Mouse (Mus musculus) stomach, embryonic 16.5 days (tissue): ENCODE measurements at regions not wholly inside any gene's neighbourhood (a gene's known extent, or its start where the extent isn't known, plus 50 kb on each side); places are given as distances from the start of the nearest gene placed in this dataset.
A peak's percentile ranks its signal among the peaks of the same experiment; 100 is the strongest.

ENCODE experiments used
- ATAC-seq: fragments of 200-750 bp; cut with Nextera tagmentation; 2 replicates; pipeline ENCODE4 v1.8.0; 2017; ENCODE audit warnings: moderate number of reproducible peaks, moderate TSS enrichment; ENCODE audit not compliant: insufficient read depth, low FRiP score
- H3K27ac ChIP-seq: fragments of 300-500 bp; sonication (generic); 2 replicates; pipeline ENCODE4 v1.5.1; 2014; ENCODE audit warnings: low read length
- H3K27me3 ChIP-seq: fragments of 300-500 bp; sonication (generic); 2 replicates; pipeline ENCODE4 v1.6.1; 2014; ENCODE audit warnings: low read length, control low read depth, mixed read lengths; ENCODE audit not compliant: control insufficient read depth, insufficient read depth
- H3K36me3 ChIP-seq: fragments of 300-500 bp; sonication (generic); 2 replicates; pipeline ENCODE4 v1.6.1; 2014; ENCODE audit warnings: low read length; ENCODE audit not compliant: control insufficient read depth, insufficient read depth
- H3K4me1 ChIP-seq: fragments of 300-500 bp; sonication (generic); 2 replicates; pipeline ENCODE4 v1.6.1; 2014; ENCODE audit warnings: low read length, control low read depth, mixed read lengths; ENCODE audit not compliant: control insufficient read depth, insufficient read depth
- H3K4me2 ChIP-seq: fragments of 300-500 bp; sonication (generic); 2 replicates; pipeline ENCODE4 v1.6.1; 2014; ENCODE audit warnings: low read depth, low read length, mixed read lengths
- H3K4me3 ChIP-seq: fragments of 300-500 bp; sonication (generic); replicated peaks from 2 replicates; pipeline ENCODE4 v1.5.1; 2014; ENCODE audit warnings: mild to moderate bottlenecking, low read length
- H3K9ac ChIP-seq: fragments of 300-500 bp; sonication (generic); 2 replicates; pipeline ENCODE4 v1.6.1; 2014; ENCODE audit warnings: low read length
- H3K9me3 ChIP-seq: fragments of 300-500 bp; sonication (generic); replicated peaks from 2 replicates; pipeline ENCODE4 v1.6.1; 2016; ENCODE audit warnings: low read length, control low read depth; ENCODE audit not compliant: control insufficient read depth
- WGBS: fragments of 180-500 bp; shearing (Covaris S2); extraction: QIAGEN DNeasy Blood & Tissue Kit; methylation state at CpG from one replicate; pipeline ENCODE4 v1.1.7; 2014; 5-methylcytosine and 5-hydroxymethylcytosine counted together

GRCm38 (mm10) chr1:137171451-137171850 lies 211.2 kb upstream of the Nr5a2 start:
- 42% methylated on average over 5 of the region's 5 CpGs for WGBS
- no peaks in the 10 kb centered on the region for H3K4me1 ChIP-seq
- no peak overlapping the region for H3K4me2 ChIP-seq
- no peak overlapping the region for H3K4me3 ChIP-seq
- no peaks in the 10 kb centered on the region for H3K27me3 ChIP-seq
- no peaks in the 10 kb centered on the region for H3K9me3 ChIP-seq
- no peaks in the 10 kb centered on the region for H3K36me3 ChIP-seq
- H3K27ac ChIP-seq: no peak overlapping the region
- no peak for ATAC-seq
- no peak overlapping the region for H3K9ac ChIP-seq

- 43% methylated on average over 3 of the region's 3 CpGs for WGBS
- H3K36me3 ChIP-seq: no peaks in the 10 kb centered on the region
- H3K27me3 ChIP-seq: no peaks in the 10 kb centered on the region
- H3K4me1 ChIP-seq: no peaks in the 10 kb centered on the region
- H3K4me3 ChIP-seq: no peak overlapping the region
- ATAC-seq: no peak
- no peak overlapping the region for H3K27ac ChIP-seq
- H3K9ac ChIP-seq: no peak overlapping the region
- H3K9me3 ChIP-seq: no peaks in the 10 kb centered on the region
- no peak overlapping the region for H3K4me2 ChIP-seq
These were observed 187.6 kb upstream of the Nr5a2 start for GRCm38 (mm10) chr1:137147891-137148290.

DNA sequence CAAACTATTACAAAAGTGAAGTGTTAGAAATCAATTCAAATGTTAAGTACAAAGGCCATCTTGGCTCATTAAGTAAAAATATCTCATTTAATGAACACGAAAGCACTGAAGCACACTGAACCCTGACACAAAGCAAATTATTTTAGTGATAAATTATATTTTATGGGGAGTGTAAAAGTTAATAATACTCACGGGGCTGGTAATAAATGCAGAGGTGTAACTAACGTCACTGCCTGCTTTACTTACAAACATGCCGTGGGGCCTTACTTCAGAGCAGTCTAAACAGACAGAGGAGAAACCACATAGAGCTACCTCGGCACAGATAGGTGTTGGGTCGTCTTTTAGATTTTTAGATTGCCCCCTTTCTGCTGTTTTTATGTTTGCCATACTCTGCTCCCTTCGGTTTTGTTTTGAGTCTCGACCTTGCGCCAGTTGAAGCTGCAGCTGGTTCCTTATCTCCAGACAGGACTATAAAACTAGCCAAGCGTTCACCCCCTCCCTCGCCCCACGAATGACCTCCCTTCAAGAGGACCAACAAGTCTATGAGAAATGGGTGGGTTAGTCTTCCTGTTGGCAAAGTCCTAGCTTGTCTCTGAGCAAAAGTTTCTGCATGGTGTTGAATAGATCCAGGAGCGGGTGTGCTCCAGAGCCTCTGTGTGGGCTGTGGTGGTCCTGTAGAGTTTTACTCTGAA lies 181.8 kb upstream of the Nr5a2 start:
- H3K4me2 ChIP-seq: no peak overlapping the region
- no peaks in the 10 kb centered on the region for H3K27me3 ChIP-seq
- H3K27ac ChIP-seq: no peak overlapping the region
- H3K4me1 ChIP-seq: peaks cover 5% of the 10 kb centered on the region; the same call in 1 of the 2 replicates
- H3K9ac ChIP-seq: no peak overlapping the region
- ATAC-seq: peak; percentile 21; the same call in 1 of the 2 replicates
- no peaks in the 10 kb centered on the region for H3K9me3 ChIP-seq
- no peak overlapping the region for H3K4me3 ChIP-seq
- WGBS: 33% methylated on average over 13 of the region's 13 CpGs
- no peaks in the 10 kb centered on the region for H3K36me3 ChIP-seq

DNA sequence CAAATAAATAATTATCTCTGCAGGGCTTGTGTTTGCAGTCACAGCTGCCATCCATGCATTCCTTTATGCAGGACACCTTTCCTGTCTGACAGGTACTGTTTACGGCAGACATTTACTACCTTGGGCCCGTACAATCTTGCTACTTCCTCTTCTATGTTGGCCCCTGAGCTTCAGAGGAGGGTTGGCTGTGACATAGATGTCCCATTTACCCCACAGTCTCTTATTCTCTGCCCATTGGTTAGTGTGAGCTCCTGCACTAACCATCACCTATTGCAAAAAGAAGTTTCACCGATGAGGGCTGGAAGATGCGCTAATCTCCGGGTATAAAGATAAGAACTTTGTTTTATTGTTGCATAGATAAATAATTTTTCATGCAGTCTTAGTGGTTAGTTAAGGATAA lies 181.1 kb upstream of the Nr5a2 start:
- no peak overlapping the region for H3K27ac ChIP-seq
- no peak for ATAC-seq
- no peaks in the 10 kb centered on the region for H3K36me3 ChIP-seq
- WGBS: 66% methylated on average over 5 of the region's 5 CpGs
- peaks cover 5% of the 10 kb centered on the region; the same call in 1 of the 2 replicates for H3K4me1 ChIP-seq
- no peak overlapping the region for H3K9ac ChIP-seq
- H3K9me3 ChIP-seq: no peaks in the 10 kb centered on the region
- H3K4me3 ChIP-seq: no peak overlapping the region
- H3K4me2 ChIP-seq: no peak overlapping the region
- no peaks in the 10 kb centered on the region for H3K27me3 ChIP-seq

DNA sequence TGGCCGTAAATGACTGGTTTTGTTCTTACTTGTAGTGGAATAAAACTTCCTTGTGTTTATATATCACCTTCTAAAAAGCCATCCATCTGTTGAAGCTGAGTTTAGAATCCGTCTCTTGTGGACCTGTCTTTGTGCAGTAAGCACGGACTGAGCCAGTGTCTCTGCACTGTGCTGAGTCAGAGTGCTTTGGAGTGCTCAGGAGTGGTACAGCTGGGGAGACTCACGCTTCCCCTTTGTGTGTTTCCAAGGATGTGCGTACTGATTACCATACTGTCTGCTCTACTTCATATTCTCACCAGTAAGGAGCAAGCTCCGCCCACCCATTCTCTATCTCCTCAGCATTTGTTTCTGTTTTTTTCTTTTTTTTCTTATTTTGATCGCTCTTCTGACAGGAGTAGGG lies 175.9 kb upstream of the Nr5a2 start:
- no peaks in the 10 kb centered on the region for H3K9me3 ChIP-seq
- H3K27me3 ChIP-seq: no peaks in the 10 kb centered on the region
- 59% methylated on average over 7 of the region's 7 CpGs for WGBS
- no peaks in the 10 kb centered on the region for H3K36me3 ChIP-seq
- no peak overlapping the region for H3K4me2 ChIP-seq
- ATAC-seq: no peak
- H3K9ac ChIP-seq: no peak overlapping the region
- no peak overlapping the region for H3K4me3 ChIP-seq
- H3K4me1 ChIP-seq: no peaks in the 10 kb centered on the region
- H3K27ac ChIP-seq: no peak overlapping the region

DNA sequence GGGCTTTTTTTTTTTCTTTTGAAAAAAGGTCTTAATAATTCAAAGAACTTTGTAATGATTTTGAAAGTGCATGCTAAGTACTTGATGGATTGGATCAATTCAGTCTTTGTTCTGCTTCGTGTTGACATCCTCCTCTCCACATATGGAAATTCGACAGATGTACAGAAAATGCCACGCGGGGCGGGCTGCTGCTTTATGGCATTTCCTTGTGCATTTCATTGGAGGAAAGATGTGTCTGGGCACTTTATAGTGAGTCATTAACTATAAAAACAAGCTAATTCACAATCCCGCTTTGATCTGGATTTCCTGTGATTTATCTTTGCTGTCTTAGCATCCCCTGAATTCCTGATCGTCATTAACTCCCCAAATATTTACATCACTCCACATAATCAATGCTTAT lies 173.5 kb upstream of the Nr5a2 start:
- Histone ChIP-seq H3K4me2 (no peak overlapping the region), H3K36me3 (no peaks in the 10 kb centered on the region), H3K4me3 (no peak overlapping the region), H3K27ac (no peak overlapping the region), H3K4me1 (no peaks in the 10 kb centered on the region), H3K9ac (no peak overlapping the region), H3K9me3 (no peaks in the 10 kb centered on the region), H3K27me3 (no peaks in the 10 kb centered on the region)
- no peak for ATAC-seq
- 31% methylated on average over 7 of the region's 7 CpGs for WGBS

DNA sequence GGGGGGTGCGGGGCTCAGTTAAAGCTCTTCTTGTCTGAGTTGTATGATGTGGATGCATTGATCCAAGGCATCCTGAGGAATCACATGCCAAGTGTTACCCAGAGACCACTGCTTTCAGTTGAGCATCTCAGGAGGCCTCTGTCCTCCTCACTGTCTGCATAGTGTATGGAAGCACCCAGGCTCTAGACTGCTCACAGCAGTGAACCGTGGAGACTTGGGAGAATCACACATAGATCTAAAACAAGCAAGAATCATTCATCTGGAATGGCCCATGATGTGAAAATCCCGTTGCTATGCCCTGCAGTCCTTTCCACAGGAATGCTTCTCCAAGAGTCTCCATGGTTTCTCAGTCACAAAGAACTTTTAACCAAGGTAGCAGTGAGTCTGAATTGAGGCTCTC lies 170.0 kb upstream of the Nr5a2 start:
- H3K27me3 ChIP-seq: no peaks in the 10 kb centered on the region
- WGBS: 76% methylated on average over 3 of the region's 3 CpGs
- no peak overlapping the region for H3K9ac ChIP-seq
- no peaks in the 10 kb centered on the region for H3K4me1 ChIP-seq
- no peak overlapping the region for H3K4me3 ChIP-seq
- ATAC-seq: no peak
- H3K9me3 ChIP-seq: no peaks in the 10 kb centered on the region
- no peak overlapping the region for H3K27ac ChIP-seq
- no peak overlapping the region for H3K4me2 ChIP-seq
- no peaks in the 10 kb centered on the region for H3K36me3 ChIP-seq

- Histone ChIP-seq H3K4me2 (no peak overlapping the region), H3K27me3 (no peaks in the 10 kb centered on the region), H3K4me3 (no peak overlapping the region), H3K9me3 (no peaks in the 10 kb centered on the region), H3K36me3 (no peaks in the 10 kb centered on the region), H3K9ac (no peak overlapping the region), H3K27ac (no peak overlapping the region), H3K4me1 (no peaks in the 10 kb centered on the region)
- 80% methylated on average over 9 of the region's 9 CpGs for WGBS
- ATAC-seq: no peak
These were observed 168.9 kb upstream of the Nr5a2 start for GRCm38 (mm10) chr1:137129116-137129515.

- Histone ChIP-seq H3K9me3 (no peaks in the 10 kb centered on the region), H3K27me3 (no peaks in the 10 kb centered on the region), H3K36me3 (no peaks in the 10 kb centered on the region), H3K9ac (no peak overlapping the region), H3K4me3 (no peak overlapping the region), H3K27ac (no peak overlapping the region), H3K4me1 (no peaks in the 10 kb centered on the region), H3K4me2 (no peak overlapping the region)
- ATAC-seq: no peak
- 77% methylated on average over 3 of the region's 3 CpGs for WGBS
These were observed 157.6 kb upstream of the Nr5a2 start for GRCm38 (mm10) chr1:137117866-137118265.
